Mouse (Mus musculus) hematopoietic stem cell, adult 5-6 weeks (primary cell): ENCODE results near the gene Cfap45. TPM values are rescaled to one million over a fixed set of nuclear protein-coding genes. Genes with fewer than 3 reads are reported as not detected.

Source experiments
- ATAC-seq, 2 experiments: fragments of 125-278 bp in 1 of 2; replicated peaks in 1 of 2; 2 replicates each; pipeline ENCODE4 v1.8.0; 2016 to 2017; ENCODE audit warnings: inconsistent platforms in 2 of 2, mild to moderate bottlenecking in 2 of 2, moderate number of reproducible peaks in 2 of 2, low read depth in 1 of 2, moderate TSS enrichment in 1 of 2; ENCODE audit not compliant: low FRiP score in 2 of 2, poor library complexity in 2 of 2, severe bottlenecking in 2 of 2, insufficient read depth in 1 of 2, low TSS enrichment in 1 of 2
- total RNA-seq: library from RNA; stranded (forward); fragments of 172-1452, 232-1000 nt; gene quantifications from 2 replicates; pipeline ENCODE4 v1.2.3, GENCODE M21; 2017

Gene Cfap45
- total RNA-seq, 1 experiment from 2014 or later, result 2.9 TPM

DNA sequence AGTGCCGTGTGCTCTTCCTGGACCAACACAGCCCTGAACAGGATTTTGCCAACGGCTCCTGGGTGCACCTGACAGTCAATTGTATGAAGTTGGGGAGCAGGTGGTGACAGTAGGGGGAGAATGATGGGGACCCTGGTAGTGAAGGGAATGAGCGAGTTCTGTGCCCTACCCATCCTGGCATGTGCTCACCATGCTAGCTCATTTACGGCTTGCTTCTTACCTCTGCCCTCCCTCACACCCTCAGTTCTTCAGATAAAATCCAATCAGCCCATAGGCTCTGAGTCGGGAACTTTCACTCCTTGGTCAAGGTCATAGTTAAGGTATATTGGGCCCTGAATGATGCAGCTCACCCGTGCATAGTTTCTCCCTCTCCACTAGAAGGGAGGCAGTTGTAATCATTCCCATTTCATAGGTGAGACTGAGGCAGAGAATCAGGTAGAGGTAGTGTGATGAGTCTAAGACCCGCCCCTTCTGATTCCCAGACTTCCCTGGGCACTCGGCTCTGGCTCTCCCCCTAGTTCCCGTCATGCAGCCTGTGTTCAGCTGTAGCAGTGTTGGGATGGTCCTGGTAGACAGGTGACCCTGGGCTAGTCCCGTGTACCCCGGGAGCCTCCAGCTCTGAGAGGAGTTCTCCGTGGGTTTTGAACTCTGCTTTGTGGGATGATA lies 30.9 kb upstream of the Cfap45 start:
- ATAC-seq, result no peak

- ATAC-seq, result peak; percentile 68 to 81
Observed at GRCm38 (mm10) chr1:172490261-172490661, 30.3 kb upstream of the Cfap45 start.

DNA sequence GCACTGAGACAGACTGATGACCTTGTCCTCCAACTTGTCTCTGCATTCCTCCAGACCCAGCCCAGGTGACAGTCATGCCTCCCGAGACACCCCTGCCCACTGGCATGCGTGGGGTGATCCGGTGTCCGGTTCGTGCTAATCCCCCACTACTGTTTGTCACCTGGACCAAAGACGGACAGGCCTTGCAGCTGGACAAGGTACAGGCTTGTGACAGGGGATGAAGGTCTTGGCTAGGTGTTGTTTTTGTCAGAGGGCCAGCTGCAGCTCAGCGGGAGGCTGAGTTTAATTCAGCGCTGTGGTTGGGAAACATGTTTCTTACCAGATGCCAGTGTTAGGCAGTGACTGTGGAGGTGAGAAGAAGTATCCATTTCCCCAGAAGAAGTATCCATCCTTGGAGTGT lies 28.6 kb upstream of the Cfap45 start:
- ATAC-seq, result no peak

DNA sequence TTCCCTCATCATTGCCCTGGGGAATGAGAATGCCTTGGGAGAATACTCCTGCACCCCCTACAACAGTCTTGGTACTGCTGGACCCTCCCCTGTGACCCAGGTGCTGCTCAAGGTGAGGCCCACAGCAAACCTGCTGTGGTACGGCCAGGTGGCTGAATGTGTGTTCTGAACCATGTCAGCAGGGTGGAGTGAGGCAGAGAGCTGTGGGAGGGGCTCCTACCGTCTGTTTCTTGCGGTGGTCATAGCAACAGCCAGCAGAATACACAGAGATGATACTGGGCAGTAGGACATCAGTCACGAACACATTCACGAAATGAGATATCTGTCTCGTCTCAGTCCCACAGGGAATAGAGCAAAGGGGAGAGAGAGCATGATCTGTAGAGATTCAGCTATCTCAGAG lies 27.1 kb upstream of the Cfap45 start:
- ATAC-seq, result no peak

GRCm38 (mm10) chr1:172496030-172496429 lies 24.6 kb upstream of the Cfap45 start:
- ATAC-seq, result no peak

- no peak for ATAC-seq
Observed at GRCm38 (mm10) chr1:172497428-172497827, 23.2 kb upstream of the Cfap45 start.

GRCm38 (mm10) chr1:172499765-172500441 lies 20.7 kb upstream of the Cfap45 start, which contains the start of gene Tagln2:
Tagln2 (plus strand) TSS chr1:172500047.
- peak; percentile 26 to 40 for ATAC-seq

- ATAC-seq, result peak; percentile 13 to 16
Observed at GRCm38 (mm10) chr1:172500451-172501370, 19.9 kb upstream of the Cfap45 start.

- ATAC-seq, result peak; percentile 56 to 61
Observed at GRCm38 (mm10) chr1:172501371-172502144, 19.0 kb upstream of the Cfap45 start.

GRCm38 (mm10) chr1:172502145-172503110 lies 18.2 kb upstream of the Cfap45 start:
- ATAC-seq, result peak in 1 of 2 experiments; percentile 9; a peak in 2 of 4 replicates

GRCm38 (mm10) chr1:172503111-172503997 lies 17.2 kb upstream of the Cfap45 start:
- ATAC-seq, result no peak

- ATAC-seq, result no peak
Observed at GRCm38 (mm10) chr1:172504756-172505155, 15.8 kb upstream of the Cfap45 start.

- peak; percentile 26 to 57 for ATAC-seq
Observed at GRCm38 (mm10) chr1:172507001-172507400, 13.6 kb upstream of the Cfap45 start.

- ATAC-seq, result no peak
Observed at GRCm38 (mm10) chr1:172507701-172508100, 12.9 kb upstream of the Cfap45 start.

- no peak for ATAC-seq
Observed at GRCm38 (mm10) chr1:172508172-172508571, 12.4 kb upstream of the Cfap45 start.
